Mouse (Mus musculus) kidney, embryonic 15.5 days (tissue): ENCODE data around the gene Ptpdc1. TPM values are rescaled to one million over a fixed set of nuclear protein-coding genes. Genes with fewer than 3 reads are reported as not detected.

Experiments
- ATAC-seq: fragments of 200-750 bp; cut with Nextera tagmentation; replicated peaks from 2 replicates; pipeline ENCODE4 v1.8.0; 2017; ENCODE audit warnings: moderate TSS enrichment; ENCODE audit not compliant: low FRiP score
- H3K27ac ChIP-seq: fragments of 300-500 bp; sonication (generic); 2 replicates; pipeline ENCODE4 v1.5.1; 2015; ENCODE audit warnings: mild to moderate bottlenecking, inconsistent platforms
- H3K27me3 ChIP-seq: fragments of 300-500 bp; sonication (generic); 2 replicates; pipeline ENCODE4 v1.6.1; 2015; ENCODE audit warnings: inconsistent platforms
- H3K36me3 ChIP-seq: fragments of 300-500 bp; sonication (generic); 2 replicates; pipeline ENCODE4 v1.6.1; 2015; ENCODE audit warnings: inconsistent platforms
- H3K4me1 ChIP-seq: fragments of 300-500 bp; sonication (generic); 2 replicates; pipeline ENCODE4 v1.6.1; 2015; ENCODE audit warnings: inconsistent platforms
- H3K4me2 ChIP-seq: fragments of 300-500 bp; sonication (generic); 2 replicates; pipeline ENCODE4 v1.6.1; 2015; ENCODE audit warnings: moderate library complexity, mild to moderate bottlenecking, inconsistent platforms
- H3K4me3 ChIP-seq: fragments of 300-500 bp; sonication (generic); replicated peaks from 2 replicates; pipeline ENCODE4 v1.5.1; 2015; ENCODE audit warnings: mild to moderate bottlenecking, inconsistent platforms
- H3K9ac ChIP-seq: fragments of 300-500 bp; sonication (generic); 2 replicates; pipeline ENCODE4 v1.6.1; 2015; ENCODE audit warnings: mild to moderate bottlenecking, inconsistent platforms
- H3K9me3 ChIP-seq: fragments of 300-500 bp; sonication (generic); replicated peaks from 2 replicates; pipeline ENCODE4 v1.6.1; 2016; ENCODE audit warnings: inconsistent platforms
- WGBS: fragments of 180-500 bp; shearing (Covaris S2); methylation state at CpG from one replicate; pipeline ENCODE4 v1.1.7; 2015; ENCODE audit warnings: mixed read lengths; 5-methylcytosine and 5-hydroxymethylcytosine counted together
- polyA plus RNA-seq: library from polyadenylated mRNA; unstranded; fragments of >200 nt; fragmentation: Nextera tagmentation; extraction: Ambion mirVana; gene quantifications from 2 replicates; pipeline ENCODE4 v1.2.1, GENCODE M21; 2015

The Ptpdc1 gene
- polyA plus RNA-seq, 1 experiment from 2014 or later = 11.1 TPM

DNA sequence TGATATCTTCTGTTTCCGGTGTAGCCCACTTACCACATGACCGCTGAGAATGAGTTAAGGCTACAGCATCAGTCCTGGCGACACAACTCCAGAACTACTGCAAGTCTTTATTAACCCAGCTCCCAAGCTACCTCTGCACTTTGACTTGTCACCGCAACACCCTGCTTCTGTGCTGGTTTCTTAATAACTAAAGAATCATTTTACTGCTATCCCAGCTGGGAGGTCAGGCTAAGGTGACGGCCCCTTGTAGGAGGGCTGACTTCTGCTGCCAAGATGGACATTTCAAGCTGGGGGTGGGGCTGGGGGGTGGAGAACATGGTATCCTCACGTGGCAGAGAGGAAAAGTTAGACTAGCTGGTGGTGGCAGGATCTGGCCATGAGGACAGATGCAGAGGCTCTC lies 50.7 kb downstream of the Ptpdc1 start:
- H3K4me2 ChIP-seq = no peak overlapping the region
- H3K4me3 ChIP-seq = no peak overlapping the region
- no peaks in the 10 kb centered on the region for H3K27me3 ChIP-seq
- H3K9me3 ChIP-seq = no peaks in the 10 kb centered on the region
- H3K36me3 ChIP-seq = no peaks in the 10 kb centered on the region
- peaks cover 29% of the 10 kb centered on the region for H3K4me1 ChIP-seq
- peak; percentile 55 for ATAC-seq
- whole genome bisulfite sequencing = 49% methylated on average over 6 of the region's 6 CpGs
- H3K9ac ChIP-seq = no peak overlapping the region
- H3K27ac ChIP-seq = 0 out of 2 replicates have a peak overlapping the region, but pooled peaks have one; percentile 73

DNA sequence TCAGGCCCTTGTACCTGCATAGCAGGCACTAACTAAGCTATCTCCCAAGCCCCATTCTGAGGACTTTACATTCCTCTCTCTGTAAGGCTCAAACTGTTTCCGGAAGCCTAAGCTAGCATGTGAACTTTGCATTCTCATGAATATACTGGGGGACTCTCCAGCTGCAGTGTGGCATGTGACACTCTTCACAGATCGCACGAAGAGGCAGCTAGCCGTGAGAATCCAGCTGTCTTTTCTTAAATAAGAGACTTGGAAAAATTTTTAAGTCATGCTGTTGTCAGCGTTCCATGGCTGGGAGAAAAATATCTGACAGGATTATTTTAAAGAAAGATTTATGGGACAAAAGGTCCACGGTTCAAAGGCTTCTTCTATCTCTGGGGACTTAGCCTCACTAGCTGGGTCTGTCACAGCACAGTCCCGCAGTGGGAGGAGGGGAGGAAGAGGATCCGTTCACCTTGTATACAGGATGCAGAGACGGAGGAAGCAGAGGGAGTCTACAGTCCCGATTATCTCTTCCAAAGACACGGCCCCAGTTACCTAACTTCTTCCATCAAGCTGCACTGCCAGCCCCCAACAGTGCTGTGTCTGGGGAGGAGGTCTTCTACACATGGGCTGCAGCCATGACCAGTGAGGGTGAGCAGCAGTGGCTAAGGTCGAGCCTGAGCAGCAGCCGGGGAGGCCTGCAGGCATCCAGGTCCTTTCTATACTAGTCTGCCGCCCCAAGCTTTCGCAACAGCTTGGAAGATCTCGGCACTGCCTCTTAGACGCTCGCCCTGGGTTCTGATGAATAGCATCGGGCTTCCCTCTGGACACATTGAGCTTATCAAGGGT lies 51.7 kb downstream of the Ptpdc1 start:
- Histone ChIP-seq H3K27ac (peak overlapping the region; percentile 73), H3K9me3 (no peaks in the 10 kb centered on the region), H3K36me3 (no peaks in the 10 kb centered on the region), H3K4me1 (peaks cover 29% of the 10 kb centered on the region), H3K27me3 (no peaks in the 10 kb centered on the region), H3K4me3 (no peak overlapping the region), H3K4me2 (peak overlapping the region; percentile 34), H3K9ac (no peak overlapping the region)
- peak; percentile 61; the same call in 1 of the 2 replicates for ATAC-seq
- 28% methylated on average over 19 of the region's 19 CpGs for WGBS

DNA sequence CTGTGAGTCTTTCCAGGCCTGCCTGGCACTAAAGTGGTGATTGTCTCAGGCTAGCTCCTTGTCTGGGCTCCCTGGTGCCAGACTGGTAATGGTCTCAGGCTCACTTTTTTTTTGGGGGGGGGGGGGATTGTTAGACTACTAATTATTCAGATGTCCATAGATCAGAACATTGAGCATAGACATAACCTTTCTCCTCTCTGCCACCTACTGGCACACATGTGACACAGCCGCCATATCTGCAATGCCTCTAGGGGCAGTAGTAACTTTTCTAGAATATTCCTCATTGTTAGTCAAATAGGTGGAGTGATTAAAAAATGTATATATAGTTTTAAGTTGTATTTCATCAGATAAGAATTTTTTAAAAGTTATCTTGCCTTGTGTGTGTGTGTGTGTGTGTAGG lies 53.3 kb downstream of the Ptpdc1 start:
- Histone ChIP-seq H3K36me3 (no peaks in the 10 kb centered on the region), H3K4me2 (no peak overlapping the region), H3K4me1 (peaks cover 28% of the 10 kb centered on the region), H3K27ac (no peak overlapping the region), H3K9me3 (no peaks in the 10 kb centered on the region), H3K9ac (no peak overlapping the region), H3K4me3 (no peak overlapping the region), H3K27me3 (no peaks in the 10 kb centered on the region)
- 50% methylated on average over 1 of the region's 1 CpGs for WGBS
- ATAC-seq = no peak

DNA sequence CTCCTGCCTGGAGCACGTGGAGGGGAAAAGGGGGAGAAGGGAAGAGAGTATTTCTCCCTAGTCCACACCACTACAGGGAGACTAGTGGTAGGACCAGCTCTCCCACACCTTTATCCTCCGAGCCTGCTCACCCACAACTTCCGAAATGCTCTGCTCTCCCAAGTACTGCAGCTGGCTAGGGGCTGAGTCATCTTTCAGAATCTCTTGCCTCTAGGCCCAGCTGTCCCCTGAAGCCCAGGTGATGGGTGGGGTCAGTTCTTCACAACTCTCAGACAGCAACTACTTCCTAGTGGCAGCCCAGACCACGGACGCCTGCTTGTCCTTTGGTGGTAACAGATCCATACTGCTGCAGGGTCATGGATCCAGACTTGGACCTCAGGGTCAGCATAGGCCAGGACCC lies 54.2 kb downstream of the Ptpdc1 start:
- H3K9ac ChIP-seq = no peak overlapping the region
- no peaks in the 10 kb centered on the region for H3K9me3 ChIP-seq
- 76% methylated on average over 5 of the region's 5 CpGs for WGBS
- H3K4me2 ChIP-seq = no peak overlapping the region
- H3K36me3 ChIP-seq = no peaks in the 10 kb centered on the region
- no peak overlapping the region for H3K27ac ChIP-seq
- peaks cover 32% of the 10 kb centered on the region for H3K4me1 ChIP-seq
- no peak for ATAC-seq
- no peak overlapping the region for H3K4me3 ChIP-seq
- H3K27me3 ChIP-seq = no peaks in the 10 kb centered on the region

DNA sequence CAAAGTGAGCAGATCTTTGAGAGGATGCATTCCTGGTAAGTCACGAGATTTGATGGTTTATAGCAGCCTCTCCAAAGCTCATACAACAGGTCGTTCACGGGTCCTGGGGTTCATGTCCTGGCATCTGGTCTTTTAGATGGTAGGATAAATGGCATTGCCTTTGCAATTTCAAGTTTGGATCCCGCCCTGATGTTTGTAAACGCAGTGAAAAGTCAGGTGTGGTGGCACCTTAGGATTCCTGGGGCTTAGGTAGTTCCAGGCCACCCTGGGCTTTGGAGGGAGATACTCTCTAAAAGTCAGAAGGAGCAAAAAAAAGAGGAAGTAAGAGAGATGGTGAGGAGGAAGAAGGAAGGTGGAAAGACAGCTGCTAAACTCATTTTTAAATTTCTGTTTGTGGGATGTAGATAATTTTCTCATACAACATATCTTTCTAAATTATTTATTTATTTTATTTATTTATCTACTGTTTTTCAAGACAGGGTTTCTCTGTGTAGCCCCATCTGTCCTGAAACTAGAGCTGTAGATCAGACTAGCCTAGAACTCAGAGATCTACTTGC lies 55.8 kb downstream of the Ptpdc1 start:
- Histone ChIP-seq H3K36me3 (no peaks in the 10 kb centered on the region), H3K9ac (no peak overlapping the region), H3K4me2 (no peak overlapping the region), H3K4me3 (no peak overlapping the region), H3K27me3 (no peaks in the 10 kb centered on the region), H3K9me3 (no peaks in the 10 kb centered on the region), H3K27ac (no peak overlapping the region), H3K4me1 (peaks cover 39% of the 10 kb centered on the region)
- ATAC-seq = no peak
- WGBS = 79% methylated on average over 5 of the region's 5 CpGs

DNA sequence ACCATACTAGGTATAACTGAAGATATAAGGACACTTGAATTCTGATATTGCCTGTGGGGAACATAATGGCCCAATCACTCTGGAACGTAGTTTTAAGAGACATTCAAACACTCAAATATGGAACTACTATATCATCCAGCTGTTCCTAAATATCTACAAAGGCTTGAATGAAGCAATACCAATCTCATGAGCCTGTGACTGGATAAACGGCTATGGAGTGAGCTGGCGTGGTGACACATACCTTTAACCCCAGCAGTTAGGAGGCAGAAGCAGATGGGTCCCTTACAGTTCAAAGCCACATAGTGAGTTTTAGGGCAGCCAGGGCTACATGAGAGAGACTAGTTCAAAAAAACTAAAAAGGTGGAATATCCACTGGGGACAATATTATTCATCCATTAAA lies 57.8 kb downstream of the Ptpdc1 start:
- no peaks in the 10 kb centered on the region for H3K36me3 ChIP-seq
- no peaks in the 10 kb centered on the region for H3K27me3 ChIP-seq
- H3K4me3 ChIP-seq = no peak overlapping the region
- no peak for ATAC-seq
- H3K9ac ChIP-seq = no peak overlapping the region
- no peak overlapping the region for H3K4me2 ChIP-seq
- H3K4me1 ChIP-seq = peaks cover 20% of the 10 kb centered on the region
- no peaks in the 10 kb centered on the region for H3K9me3 ChIP-seq
- WGBS = 72% methylated on average over 3 of the region's 3 CpGs
- H3K27ac ChIP-seq = no peak overlapping the region

DNA sequence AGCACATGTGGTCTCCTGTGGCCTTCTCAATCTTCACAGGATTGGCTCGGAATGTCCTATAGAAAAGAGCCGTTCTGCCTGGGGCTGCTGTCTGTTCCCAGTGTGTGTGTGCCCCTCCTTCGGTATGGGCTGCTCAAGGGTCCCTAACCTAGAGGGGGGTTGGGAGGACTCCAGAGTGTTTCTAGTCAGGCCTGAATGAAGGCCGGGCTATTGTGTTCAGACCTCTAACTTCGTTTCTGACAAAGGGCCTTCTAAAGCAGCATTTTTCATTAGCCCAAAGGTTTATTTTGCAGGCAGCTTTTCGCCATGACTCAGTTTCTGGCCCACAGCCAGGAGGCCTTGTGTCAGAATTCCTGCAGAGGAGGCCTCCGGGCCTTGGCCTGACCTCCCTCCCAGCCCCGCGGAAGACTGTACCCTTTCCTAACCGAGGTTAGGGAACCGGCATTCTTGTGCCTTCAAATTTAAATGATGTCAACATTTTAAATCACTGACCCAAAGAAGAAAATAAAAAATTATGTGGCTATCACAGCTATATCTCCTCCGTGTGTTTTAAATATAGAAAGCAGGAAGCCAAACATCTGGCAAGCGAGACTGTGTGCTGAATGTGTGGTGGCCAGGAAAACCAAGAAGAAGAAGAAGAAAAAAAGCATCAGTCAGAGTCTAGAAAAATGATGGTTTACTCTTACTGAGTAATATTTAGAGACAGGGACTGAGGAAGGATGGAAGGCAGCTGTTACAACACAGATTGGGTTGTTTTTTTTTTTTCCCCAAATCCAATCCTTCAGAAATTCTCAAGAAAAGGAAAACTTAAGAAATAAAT lies 59.1 kb downstream of the Ptpdc1 start:
- Histone ChIP-seq H3K4me2 (no peak overlapping the region), H3K4me1 (peaks cover 20% of the 10 kb centered on the region), H3K27ac (peak overlapping the region; percentile 91)

DNA sequence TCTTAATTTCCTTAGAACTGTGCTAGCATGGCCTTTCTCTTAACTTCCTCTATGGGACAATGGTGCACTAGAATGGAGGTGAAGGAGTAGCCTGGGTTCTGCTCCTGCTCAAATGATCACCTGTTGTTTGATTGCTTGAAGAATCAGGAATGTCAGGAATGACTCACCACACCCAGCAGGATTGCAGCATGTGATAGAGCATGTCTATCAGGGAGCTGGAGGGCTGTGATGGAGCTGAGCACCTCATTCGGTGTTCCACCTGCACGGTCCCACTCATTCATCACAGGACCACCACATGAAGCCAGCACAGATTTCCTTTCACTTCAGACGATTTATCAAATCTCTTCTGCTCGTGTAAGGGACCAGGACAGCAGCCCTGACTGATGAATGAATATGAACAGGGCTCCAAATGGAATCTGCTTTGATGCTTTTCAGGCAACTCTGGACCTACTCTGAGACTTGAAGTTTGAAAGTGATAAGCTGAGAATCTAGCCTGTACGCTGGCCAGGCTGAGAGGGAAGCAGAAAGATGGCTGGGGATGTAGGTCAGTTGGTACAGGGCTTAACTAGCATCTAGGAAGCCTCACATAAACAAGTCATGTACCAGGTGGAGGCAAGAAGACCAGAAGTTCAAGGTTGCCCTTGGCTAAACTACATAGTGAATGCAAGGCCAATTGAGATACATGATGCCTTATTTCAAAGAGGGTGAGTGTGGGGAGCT lies 60.4 kb downstream of the Ptpdc1 start:
- Histone ChIP-seq H3K4me3 (no peak overlapping the region), H3K9me3 (no peaks in the 10 kb centered on the region), H3K4me2 (no peak overlapping the region), H3K4me1 (peaks cover 17% of the 10 kb centered on the region), H3K27me3 (no peaks in the 10 kb centered on the region), H3K9ac (no peak overlapping the region), H3K27ac (peak overlapping the region; percentile 91; the same call in 1 of the 2 replicates), H3K36me3 (no peaks in the 10 kb centered on the region)
- whole genome bisulfite sequencing = 87% methylated on average over 5 of the region's 5 CpGs
- no peak for ATAC-seq

More for the DNA sequence above, 59.1 kb downstream of the Ptpdc1 start:
- 26% methylated on average over 13 of the region's 13 CpGs for WGBS
- no peak overlapping the region for H3K4me3 ChIP-seq
- H3K27me3 ChIP-seq = no peaks in the 10 kb centered on the region
- H3K36me3 ChIP-seq = no peaks in the 10 kb centered on the region
- ATAC-seq = peak; percentile 92
- no peak overlapping the region for H3K9ac ChIP-seq
- H3K9me3 ChIP-seq = no peaks in the 10 kb centered on the region

DNA sequence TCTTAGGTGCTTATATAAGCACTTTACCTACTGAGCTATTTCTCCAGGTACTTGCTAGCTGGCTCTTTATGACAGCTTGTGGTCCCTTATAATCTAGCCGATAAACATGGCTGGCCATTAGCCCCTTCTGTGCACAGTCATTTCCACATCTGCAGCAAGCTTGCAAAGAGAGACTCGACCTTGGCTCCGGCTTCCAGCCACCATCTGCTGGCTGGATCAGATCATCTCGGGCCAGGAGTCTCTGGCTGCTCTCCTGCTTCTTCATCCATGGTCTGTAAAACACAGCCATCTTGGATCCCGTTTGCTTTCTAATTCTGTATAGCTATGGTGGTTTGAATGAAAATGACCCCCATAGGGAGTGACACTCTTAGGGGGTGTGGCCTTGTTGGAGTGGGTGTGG lies 63.1 kb downstream of the Ptpdc1 start:
- H3K9ac ChIP-seq = no peak overlapping the region
- H3K4me2 ChIP-seq = no peak overlapping the region
- peaks cover 16% of the 10 kb centered on the region for H3K4me1 ChIP-seq
- H3K36me3 ChIP-seq = no peaks in the 10 kb centered on the region
- no peak overlapping the region for H3K4me3 ChIP-seq
- ATAC-seq = no peak
- no peaks in the 10 kb centered on the region for H3K9me3 ChIP-seq
- no peaks in the 10 kb centered on the region for H3K27me3 ChIP-seq
- no peak overlapping the region for H3K27ac ChIP-seq
- 89% methylated on average over 5 of the region's 5 CpGs for WGBS

DNA sequence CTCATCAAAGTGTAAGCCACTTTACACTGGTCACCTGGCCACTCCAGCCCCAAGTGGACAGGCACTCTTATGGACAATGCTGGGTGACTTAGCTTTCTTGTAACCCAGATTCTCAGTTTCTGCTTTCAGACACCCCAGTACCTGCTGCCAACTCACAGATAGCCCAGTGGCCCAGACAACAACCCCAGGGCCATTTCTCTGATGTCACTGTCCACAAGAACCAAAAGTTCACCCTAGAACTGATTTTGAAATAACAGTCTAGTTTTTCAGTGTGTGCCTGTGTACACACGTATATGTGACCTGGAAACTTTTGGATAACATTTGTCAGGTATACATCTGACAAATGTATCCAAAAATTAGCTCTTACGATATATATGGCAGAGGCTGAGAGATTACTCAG lies 64.0 kb downstream of the Ptpdc1 start:
- H3K27me3 ChIP-seq = no peaks in the 10 kb centered on the region
- H3K4me3 ChIP-seq = no peak overlapping the region
- H3K4me1 ChIP-seq = peaks cover 12% of the 10 kb centered on the region
- H3K9me3 ChIP-seq = no peaks in the 10 kb centered on the region
- H3K27ac ChIP-seq = no peak overlapping the region
- 88% methylated on average over 2 of the region's 2 CpGs for WGBS
- ATAC-seq = no peak
- H3K4me2 ChIP-seq = no peak overlapping the region
- H3K36me3 ChIP-seq = no peaks in the 10 kb centered on the region
- no peak overlapping the region for H3K9ac ChIP-seq

DNA sequence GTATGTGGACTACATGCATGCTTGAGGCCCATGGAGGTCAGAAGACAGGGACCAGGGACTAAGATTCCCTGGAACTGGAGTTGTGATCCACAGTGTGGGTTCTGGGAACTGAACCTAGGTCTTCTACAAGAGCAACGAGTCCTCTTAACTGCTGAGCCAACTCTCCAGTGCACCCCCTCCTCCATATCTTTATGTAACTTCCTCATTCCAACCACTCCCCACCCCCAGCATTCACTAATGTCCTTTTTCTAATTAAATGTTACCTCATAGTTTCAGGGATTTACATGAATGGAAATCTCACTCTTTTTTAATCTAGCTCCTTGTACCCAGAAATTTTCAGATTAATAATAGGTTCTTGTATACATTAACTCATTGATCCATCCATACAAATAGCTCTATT lies 69.5 kb downstream of the Ptpdc1 start:
- H3K4me1 ChIP-seq = peaks cover 24% of the 10 kb centered on the region
- H3K36me3 ChIP-seq = no peaks in the 10 kb centered on the region
- no peak overlapping the region for H3K4me2 ChIP-seq
- no peak for ATAC-seq
- H3K4me3 ChIP-seq = no peak overlapping the region
- H3K27ac ChIP-seq = no peak overlapping the region
- no peaks in the 10 kb centered on the region for H3K27me3 ChIP-seq
- 66% methylated on average over 1 of the region's 1 CpGs for WGBS
- H3K9me3 ChIP-seq = no peaks in the 10 kb centered on the region
- H3K9ac ChIP-seq = no peak overlapping the region
